Mouse (Mus musculus): ENCODE measurements around the gene Tmem217. TPM values are rescaled to one million over a fixed set of nuclear protein-coding genes. Genes with fewer than 3 reads are reported as not detected.
"Not testable (repeated sequence)": the region's sequence is repeated elsewhere in the genome, so short reads cannot be mapped to it uniquely, and the experiment has no call there.

The Tmem217 gene
- total RNA-seq, 2 experiments from 2014 or later: not detected

DNA sequence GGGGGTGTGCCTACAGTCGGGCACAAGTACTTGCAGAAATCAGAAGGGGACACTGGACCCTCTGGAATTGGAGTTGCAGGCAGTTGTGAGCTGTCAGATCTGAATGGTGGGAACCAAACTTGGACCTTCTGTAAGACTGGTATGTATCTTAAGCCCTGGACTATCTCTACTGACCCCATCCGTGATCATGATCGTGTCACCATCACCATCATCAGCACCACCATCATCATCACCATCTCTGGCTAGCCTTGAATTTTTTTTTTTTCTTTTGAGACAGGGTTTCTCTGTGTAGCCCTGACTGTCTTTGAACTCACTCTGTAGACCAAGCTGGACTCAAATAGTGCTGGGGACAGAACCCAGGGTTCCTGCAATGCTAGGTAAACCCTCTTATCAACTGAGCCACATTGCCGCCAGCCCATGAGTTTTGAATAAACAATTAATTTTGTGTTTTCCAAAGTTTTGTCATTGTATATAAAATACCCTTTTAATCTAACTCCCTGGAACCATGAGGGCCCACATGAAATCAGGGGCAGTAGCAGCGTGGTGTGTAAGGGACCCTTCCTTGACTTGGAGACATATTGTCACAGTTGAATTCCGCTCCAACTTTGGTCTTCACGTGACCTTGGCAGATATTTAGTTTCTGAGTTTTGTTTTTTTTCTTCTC lies 50.0 kb downstream of the Tmem217 start:
- no peak for DNase-seq

GRCm38 (mm10) chr17:29500802-29501469 lies 51.2 kb downstream of the Tmem217 start:
- no peak for DNase-seq

DNA sequence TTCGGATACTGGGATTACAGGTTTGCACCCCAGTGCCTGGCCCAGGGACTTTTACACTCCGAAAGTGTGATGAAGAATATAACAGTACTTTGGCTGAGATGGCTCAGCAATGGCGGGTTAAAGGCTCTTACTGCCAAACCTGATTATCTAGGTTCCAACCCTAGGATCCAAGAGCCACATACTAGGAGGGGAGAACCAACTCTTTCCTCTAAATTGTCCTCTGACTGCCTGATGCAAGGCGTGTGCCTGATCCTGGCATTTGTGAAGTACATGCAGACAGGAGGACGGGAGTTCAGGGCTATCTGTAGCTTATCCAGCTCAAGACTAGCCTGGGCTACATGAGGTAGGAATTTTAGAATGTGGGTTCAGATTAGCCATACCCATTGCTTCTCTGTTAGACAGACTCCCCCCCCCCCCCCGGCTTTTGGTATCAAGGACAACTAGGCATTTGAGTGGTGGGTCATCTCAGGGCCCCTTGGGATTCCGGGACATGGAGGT lies 51.9 kb downstream of the Tmem217 start:
- DNase-seq: no peak

GRCm38 (mm10) chr17:29499511-29499910 lies 52.7 kb downstream of the Tmem217 start:
- no peak for DNase-seq

DNA sequence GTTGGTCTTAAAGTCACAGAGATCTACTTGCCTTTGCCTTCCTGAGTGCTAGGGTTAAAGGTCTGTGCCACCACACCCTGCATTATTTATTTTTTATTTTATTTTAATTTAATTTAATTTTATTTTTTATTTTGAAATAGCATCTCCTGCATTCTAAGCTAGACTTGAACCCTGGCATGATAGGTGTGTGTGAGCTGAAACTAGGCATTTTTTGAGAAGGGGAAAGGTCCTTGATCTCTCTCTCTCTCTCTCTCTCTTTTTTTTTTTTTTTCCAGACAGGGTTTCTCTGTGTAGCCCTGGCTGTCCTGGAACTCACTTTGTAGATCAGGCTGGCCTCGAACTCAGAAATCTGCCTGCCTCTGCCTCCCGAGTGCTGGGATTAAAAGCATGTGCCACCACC lies 53.2 kb downstream of the Tmem217 start:
- DNase-seq: not testable (repeated sequence)

GRCm38 (mm10) chr17:29498028-29498427 lies 54.2 kb downstream of the Tmem217 start:
- DNase-seq: no peak

- DNase-seq: not testable (repeated sequence)
Observed at GRCm38 (mm10) chr17:29497481-29497880, 54.7 kb downstream of the Tmem217 start.

- no peak for DNase-seq
Observed at GRCm38 (mm10) chr17:29497071-29497354, 55.2 kb downstream of the Tmem217 start.

DNA sequence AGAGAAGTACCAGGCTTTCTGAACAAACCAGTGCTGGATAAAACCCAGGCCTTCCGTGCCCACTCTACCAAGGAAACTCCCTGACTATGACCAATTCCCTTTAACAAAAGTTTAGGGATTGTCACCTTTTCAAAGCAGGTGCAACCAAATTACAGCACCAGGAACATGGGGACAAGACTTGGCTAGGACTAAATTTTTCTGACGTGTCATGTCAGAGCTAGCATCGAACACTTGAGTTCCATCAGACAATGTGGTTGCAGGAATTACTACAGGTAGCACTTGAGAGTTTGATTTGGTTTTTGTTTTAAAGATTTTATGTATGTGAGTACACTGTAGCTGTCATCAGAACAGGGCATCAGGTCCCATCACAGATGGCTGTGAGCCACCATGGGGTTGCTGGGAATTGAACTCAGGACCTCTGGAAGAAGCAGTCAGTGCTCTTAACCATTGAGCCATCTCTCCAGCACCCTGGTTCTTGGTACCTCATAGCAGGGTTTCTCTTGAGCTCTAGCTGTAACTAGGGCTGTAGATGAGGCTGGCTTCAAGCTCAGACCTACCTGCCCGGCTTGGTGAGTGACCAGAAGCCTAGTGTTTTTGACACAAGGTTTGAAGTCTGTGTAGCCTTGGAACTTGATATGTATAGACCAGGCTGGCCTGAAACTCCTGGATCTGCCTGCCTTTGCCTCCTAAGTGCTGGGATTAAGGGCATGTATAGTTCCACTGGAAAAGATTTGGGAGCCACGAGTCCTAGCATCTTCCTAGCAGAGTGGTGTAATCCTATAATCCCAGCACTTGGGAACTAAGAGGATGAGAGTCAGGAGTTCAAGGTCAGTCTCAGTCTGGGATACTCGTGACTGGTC lies 55.7 kb downstream of the Tmem217 start:
- DNase-seq: no peak

- no peak for DNase-seq
Observed at GRCm38 (mm10) chr17:29494732-29495076, 57.5 kb downstream of the Tmem217 start.

- DNase-seq: no peak
Observed at GRCm38 (mm10) chr17:29494062-29494731, 58.0 kb downstream of the Tmem217 start.

DNA sequence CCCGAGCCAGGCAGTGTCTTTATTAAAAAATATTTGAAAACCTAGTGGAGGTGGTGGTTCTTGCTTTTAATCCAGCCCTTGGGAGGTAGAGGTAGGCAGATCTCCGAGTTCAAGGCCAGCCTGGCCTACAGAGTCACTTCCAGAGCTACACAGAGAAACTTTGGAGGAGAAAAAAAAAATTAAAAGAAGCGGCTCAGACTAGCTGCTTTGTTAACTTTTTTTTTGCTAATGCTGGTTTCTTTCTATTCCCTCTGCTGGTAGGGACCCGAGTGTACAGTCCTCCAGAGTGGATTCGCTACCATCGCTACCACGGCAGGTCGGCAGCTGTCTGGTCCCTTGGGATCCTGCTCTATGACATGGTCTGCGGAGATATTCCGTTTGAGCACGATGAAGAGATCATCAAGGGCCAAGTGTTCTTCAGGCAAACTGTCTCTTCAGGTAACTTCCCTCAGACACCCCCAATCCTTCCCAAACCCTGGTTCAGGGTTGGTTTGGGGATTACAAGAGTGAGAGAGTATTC lies 58.7 kb downstream of the Tmem217 start:
- no peak for DNase-seq

DNA sequence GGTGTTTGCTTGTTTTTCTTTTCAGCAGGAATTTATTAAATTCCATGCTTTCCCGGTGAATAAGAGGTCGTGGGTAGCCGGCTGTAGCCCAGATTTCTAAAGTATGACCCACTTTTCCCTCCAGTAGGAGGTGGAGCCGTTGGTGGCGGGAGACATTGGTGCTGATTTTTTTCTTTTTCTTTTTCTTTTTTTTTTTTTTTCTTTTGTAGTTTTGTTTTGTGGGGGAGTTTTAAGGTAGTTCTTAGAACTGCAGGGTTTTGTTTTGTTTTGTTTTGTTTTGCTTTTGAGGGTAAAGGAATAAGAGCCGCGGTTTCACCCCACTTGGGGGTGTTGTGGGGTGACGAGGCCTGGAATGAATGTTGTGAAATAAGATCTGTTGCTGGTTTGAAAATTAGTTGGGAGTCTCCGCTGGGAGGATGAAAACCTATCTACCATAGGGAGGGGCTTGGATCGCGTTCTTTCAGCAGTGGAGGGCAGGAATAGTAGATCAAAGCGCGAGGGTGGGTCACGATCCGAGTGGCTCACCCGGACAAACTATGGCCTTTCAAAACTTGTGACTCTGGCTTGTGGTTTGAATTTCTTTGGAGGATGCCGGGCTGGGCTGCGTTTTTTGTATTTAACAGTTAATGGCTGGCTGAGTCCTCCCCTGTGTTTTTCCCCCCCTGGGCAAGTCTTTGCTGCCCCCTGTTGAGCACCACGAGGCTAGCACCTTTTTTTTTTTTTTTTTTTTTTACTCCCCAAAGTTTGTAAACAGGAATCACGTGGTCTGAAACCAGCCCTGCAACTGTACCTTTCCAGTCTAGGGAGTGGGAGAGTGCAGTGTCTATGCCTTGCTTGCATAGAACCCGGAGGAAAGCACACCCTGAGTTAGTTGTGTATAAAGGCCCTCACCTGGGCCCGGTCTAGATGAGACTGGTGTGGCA lies 59.7 kb downstream of the Tmem217 start:
- peak; percentile 79 for DNase-seq

DNA sequence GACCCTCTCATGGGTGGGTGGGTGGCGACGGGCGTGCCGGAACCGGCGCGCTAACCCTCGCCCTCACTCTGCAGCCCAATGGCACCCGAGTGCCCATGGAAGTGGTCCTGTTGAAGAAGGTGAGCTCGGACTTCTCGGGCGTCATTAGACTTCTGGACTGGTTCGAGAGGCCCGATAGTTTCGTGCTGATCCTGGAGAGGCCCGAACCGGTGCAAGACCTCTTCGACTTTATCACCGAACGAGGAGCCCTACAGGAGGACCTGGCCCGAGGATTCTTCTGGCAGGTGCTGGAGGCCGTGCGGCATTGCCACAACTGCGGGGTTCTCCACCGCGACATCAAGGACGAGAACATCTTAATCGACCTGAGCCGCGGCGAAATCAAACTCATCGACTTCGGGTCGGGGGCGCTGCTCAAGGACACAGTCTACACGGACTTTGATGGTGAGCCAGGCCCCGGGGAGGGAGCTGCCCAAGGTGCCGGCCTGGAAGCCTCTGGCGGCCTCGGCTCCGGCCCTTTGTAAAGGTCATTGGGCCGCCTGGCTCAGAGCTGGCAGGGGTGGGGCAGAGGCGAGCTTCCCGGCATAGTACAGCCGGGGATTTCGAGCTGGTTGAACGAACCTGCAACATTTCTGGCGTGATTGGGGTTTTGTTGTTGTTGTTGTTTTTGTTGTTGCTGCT lies 60.5 kb downstream of the Tmem217 start:
- DNase-seq: peak; percentile 70

- DNase-seq: peak; percentile 70
Observed at GRCm38 (mm10) chr17:29490713-29491581, 61.2 kb downstream of the Tmem217 start, which contains the start of gene Pim1. Gene Pim1, plus strand, starts transcription at chr17:29490753.

GRCm38 (mm10) chr17:29489971-29490712 lies 62.0 kb downstream of the Tmem217 start:
- peak; percentile 100 for DNase-seq

GRCm38 (mm10) chr17:29488978-29489970 lies 62.9 kb downstream of the Tmem217 start:
- peak; percentile 62 for DNase-seq

Data from heart, postnatal 4 days (tissue).